Mouse (Mus musculus): ENCODE measurements around the gene Timm13.
A peak's percentile ranks its signal among the peaks of the same experiment; 100 is the strongest.

Timm13 gene

DNA sequence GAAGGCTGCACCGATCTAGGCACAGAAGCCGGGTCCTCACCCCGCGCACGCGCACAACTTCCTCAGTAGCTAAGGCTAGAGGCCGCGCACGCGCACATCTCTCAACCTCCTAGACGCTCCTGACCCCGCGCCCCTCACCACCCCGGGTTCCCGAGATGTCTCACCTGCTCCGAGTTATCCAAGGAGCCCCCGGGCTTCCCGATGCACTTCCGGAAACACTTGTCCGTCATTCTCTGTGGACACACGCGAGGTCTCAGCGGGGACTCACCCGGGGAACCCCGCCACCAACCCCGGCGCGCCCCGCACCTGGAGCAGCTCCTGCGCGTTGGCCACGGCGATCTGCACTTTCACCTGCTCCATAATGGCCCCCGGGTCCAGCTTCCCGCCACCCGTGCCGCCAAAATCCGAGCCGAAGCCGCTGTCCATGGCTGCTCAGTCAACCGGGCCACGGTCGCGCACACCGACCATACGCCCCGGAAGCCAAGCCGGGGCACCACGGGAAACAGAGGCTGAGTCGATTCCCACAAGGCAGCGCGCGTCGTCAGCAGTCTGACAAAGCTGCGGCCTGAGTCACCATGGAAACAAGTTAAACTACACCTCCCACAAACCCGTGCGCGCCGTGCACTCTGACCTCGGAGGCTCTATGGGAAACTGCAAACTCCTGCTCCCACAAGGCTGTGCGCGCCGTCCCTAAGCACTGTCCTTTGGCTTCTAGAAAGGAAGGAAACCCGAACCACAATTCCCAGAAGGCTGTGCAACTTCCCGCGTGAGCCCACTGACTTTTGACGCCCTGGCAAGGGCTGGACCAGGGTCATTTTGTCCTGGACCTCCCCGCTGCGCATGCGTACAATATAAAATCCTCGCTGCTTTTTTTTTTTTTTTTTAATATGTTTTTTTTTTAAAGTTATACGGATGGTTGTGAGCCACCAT lies at the start of gene Timm13:
Gene Timm13, minus strand, starts transcription at position 652 of the 930 bp plus-strand sequence.
- DNase-seq (ENCODE audit: low read depth, low spot score), result peak; percentile 100

DNA sequence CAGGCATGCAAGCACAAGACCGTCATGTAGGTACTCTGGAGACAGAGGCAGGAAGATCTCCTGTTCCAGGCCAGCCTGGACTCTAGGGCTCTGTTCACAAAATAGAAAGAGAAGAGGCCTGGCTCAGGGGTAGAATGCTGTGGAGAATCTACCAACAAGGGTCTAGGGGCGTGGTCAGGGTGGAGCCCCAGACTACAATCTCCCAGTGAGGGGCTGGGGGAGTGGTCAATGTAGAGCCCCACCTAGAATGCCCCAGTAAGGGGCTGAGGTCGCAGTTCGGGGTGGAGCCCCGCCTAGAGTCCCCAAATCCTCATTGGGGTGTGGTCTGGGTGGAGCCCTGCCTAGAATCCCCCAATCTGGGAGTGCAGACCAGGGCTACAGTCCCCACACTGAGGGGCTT lies 49.5 kb upstream of the Timm13 start:
- no peak for DNase-seq (ENCODE audit: low read depth, low spot score)

DNA sequence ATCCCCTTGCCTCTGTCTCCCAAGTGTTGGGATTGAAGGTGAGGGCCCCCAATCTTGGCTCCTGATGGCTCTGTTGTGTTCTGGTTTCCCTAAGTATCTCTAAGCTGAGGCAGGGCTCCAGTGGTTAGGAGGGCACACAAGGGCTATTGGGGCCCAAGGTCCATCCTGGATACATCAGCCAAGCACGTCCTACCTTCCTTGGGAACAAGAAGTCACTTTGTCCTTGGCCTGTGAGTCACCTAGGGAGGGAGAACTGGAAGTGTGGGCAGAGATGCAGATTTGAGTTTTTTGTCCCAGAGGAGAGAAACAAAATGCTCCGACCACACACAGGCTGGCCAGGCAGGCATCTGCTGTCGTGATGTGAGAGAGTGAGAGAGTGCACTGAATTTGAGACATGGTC lies 48.3 kb upstream of the Timm13 start:
- DNase-seq (ENCODE audit: low read depth, low spot score), result no peak

DNA sequence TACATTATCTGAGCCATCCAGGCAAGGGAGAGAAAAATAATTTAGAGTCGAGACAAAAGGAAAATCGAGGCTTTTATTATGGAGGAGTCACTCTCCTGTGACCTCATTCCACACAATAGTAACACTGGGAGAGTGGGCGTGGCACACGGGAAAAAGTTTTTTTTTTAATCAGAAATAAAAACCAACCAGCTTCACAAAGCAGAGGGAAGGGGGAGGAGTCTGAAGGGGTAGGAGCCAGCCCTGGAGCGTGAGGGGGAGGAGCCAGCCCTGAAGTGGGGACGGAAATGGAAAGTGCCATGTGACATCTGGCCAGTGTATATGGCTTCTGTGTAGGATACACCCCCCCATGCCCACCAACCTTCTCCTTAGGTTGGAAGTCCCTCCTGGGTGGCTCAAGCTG lies 47.8 kb upstream of the Timm13 start:
- no peak for DNase-seq (ENCODE audit: low read depth, low spot score)

DNA sequence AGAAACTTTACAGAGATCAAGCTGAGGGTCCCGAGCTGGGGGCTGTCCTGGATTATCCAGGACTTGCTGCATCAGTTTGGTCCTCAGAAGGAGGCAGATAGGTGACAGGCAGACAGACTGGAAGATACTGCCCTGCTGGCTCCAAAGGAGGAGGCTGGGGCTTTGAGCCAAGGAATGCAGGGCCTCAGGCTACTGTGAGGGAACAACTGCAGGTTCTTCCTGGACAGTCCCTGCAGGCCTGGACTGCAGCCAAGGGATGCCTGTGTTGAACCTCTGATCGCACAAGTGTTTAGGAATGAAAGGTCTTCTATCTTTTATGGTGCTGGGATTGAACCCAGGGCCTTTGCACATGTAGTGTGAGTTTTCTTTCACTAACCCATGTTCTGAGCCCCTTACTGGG lies 47.0 kb upstream of the Timm13 start:
- no peak for DNase-seq (ENCODE audit: low read depth, low spot score)

DNA sequence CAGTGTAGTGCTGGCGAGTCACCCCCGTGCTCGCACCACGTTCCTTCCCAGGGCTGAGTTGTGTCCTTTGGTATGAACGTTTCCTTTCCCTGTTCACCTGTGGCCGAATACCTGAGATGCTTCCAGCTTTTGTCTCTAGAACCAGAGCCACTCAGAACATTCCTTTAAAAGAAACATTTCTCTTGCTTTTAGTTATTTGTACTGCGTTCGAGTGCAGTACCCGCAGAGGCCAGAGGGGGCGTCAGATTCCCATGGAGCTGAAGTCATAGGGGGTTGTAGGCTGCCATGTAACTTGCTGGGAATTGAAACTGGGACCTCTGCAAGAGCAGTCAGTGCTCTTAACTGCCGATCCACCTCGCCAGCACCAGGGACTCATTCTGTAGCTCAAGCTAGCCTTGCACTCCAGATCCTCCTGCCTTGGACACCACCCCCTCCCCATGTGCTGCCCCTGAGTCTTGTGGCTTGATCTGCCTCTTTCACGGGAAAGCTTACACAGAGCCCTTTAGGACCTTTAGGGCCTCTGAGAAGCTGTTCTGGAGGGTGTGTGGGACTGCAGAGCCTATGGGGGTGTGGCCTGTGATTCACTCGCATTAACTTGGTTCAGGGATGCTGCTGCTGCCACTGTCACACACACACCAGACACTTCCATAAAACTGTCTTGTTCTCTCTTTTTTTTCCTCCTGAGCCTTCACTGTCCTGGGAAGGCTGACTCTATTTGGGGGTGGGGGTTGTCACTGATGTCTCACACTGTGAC lies 46.1 kb upstream of the Timm13 start:
- DNase-seq (ENCODE audit: low read depth, low spot score), result no peak

DNA sequence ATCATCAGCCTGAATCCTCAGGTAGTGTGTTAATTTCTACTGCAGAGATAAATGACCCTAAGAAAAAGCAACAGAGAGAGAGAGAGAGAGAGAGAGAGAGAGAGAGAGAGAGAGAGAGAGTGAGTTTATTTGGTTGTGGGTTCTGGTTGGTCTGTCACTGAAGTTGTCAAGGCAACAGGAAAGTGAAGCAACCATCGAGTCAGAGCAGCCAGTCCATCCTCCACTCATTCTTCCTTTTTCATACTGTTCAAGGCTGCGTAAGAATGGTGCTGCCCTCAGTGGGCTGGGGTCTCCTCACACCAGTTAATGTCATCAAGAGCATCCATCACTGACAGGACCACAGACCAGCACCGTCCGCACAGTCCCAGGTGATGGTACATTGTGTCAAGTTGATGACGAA lies 43.5 kb upstream of the Timm13 start:
- DNase-seq (ENCODE audit: low read depth, low spot score), result no peak

DNA sequence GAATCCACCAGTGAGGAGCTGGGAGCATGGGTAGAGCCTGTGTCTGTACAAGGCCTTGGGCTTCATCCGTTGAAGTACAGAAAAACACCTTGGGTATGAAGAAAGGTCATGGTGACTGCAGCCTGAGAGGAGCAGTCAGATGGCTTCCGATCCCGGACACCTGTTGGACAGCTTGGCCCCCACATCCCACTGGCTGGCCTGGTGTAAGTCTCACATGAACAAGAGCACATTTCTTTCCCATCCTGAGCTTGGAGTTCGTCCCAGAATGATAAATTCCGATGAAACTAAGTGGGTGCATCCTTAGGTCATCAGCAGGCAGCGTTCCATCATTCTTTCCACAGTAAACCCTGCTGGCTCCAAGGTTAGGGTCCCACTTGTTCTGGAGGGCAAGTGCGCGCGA lies 42.9 kb upstream of the Timm13 start:
- DNase-seq (ENCODE audit: low read depth, low spot score), result no peak

DNA sequence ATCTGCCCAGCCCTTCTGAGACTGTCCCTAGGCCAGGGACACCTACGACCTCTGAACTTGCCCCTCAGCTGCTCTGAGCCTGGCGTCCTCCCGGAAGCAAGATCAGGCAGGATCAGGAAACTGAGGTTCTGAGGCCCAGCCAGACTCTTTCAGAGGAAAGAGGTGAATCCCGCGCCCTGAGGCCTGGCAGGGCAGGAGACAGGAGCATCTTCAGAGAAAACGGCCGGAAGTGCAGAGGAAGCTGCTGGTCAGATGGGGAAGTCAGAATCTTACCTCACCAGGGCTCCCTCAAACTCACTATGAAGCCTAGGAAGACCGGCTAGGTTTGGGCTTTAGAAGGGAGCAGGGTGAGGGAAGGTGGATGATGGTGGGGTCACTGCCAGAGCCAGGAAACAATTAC lies 42.1 kb upstream of the Timm13 start:
- no peak for DNase-seq (ENCODE audit: low read depth, low spot score)

DNA sequence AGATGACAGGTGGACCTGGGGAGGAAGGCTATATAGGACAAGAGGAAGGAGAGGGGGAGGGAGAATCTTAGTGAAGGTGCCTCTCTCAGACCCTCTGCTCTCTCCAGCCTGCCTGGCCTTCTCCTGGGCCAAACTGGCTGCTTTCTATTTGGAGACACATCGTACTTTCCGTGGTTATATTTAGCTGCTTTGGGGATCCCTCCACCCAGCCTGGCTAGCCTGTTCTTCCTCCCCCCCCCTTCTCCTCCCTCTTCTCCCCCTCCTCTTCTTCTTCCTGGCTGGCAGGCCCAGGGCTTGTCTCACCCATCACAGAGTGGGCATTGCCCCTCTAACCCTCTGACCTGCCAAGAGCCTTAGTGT lies 40.2 kb upstream of the Timm13 start:
- DNase-seq (ENCODE audit: low read depth, low spot score), result no peak

DNA sequence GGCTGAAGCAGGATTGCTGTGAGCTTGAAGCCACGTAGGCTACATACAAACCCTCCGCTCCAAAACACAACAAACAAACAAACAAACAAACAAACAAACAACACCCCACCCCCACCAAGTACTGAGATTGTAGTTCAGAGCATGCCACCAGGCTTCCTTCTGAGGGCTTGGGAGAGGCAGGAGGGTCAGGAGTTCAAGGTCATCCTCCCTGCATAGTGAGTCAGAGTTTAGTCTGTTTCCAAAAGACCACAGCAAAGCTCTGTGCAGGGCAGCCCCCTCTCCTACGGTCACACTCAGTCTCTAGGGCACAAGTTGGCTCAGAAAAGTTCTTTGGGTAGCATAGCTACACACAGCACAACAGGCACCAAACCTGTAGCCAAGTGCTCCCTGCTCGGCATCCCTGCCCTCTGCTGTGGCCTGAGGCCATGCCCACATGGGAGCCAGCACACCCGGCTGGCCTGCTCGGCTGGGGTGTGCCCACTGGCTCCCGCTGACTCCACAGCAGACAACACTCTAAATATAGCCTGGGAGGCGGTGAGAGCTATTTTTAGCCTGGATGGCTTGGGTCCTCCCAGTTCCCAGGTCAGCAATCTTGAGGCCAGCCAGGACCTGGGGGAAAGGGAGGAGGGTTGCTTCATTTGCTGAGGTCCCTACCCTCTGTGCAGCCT lies 39.7 kb upstream of the Timm13 start:
- no peak for DNase-seq (ENCODE audit: low read depth, low spot score)

DNA sequence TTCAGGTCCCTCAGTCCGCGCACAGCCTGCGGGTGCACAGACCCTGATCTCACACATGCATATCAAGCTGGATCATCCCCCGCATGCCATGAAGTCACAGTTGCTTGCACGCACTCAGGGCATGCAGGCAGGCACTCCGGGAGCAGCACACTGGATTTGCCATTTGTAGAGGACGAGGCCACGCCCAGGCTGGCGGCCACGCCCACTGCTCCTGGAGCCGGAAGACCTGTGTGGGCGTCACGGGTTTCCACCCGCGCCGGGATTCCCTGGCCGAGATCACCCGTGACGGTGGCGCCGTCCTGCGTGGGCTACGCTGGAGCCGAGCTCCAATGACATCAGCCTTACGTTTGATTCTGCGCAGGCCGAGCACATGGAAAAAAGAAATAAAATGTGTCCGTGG lies 38.9 kb upstream of the Timm13 start:
- no peak for DNase-seq (ENCODE audit: low read depth, low spot score)

DNA sequence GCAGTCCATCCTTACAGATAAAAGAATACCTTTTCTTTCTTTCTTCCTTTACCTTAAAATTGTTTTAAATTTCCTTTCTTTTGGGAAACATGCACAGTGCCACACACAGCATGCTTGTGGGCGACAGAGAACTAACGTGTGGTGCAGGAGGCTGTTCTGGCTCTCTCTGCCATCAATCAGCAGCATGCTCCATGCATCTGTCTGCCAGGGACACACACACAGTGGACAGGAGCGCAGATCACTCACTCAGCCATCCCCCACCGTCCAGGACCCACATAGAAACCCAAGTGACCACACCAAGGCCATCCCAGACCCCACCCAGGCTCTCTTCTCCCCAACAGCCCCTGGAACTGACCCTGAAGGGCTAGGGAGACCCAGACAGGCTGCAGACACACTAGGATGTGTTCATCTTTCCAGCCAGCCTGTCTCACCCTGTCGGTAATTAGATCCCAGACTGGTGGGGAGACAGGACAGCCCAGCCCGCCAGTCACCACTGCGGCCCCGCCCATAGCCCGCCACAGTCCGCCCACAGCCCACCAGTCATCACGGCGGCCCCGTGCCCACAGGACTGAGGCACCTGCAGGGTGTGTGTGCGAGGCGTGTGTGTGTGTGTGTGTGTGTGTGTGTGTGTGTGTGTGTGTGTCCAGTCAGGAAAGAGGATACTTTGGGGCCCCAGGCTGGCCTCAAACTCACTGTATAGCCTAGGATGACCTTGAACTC lies 38.2 kb upstream of the Timm13 start:
- no peak for DNase-seq (ENCODE audit: low read depth, low spot score)

DNA sequence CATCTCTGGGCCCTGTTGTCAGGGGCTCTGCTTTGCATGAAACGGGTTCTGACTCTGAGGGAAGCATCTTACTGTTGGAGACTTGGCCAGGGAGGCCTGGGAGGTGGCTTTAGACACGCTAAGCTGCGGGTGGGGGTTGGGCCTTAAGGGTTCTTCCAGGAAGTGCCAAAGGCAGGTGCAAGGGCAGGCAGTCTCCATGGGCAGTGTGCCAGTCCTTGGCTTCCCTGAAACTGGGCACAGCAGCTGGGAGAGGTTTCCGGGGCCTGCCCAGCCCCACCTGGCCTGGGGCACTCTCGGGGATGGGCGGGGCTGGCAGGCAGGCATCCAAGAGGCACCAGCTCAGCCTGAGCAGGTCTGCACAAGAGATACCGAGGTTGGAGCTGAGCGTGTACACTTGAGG lies 36.9 kb upstream of the Timm13 start:
- no peak for DNase-seq (ENCODE audit: low read depth, low spot score)

DNA sequence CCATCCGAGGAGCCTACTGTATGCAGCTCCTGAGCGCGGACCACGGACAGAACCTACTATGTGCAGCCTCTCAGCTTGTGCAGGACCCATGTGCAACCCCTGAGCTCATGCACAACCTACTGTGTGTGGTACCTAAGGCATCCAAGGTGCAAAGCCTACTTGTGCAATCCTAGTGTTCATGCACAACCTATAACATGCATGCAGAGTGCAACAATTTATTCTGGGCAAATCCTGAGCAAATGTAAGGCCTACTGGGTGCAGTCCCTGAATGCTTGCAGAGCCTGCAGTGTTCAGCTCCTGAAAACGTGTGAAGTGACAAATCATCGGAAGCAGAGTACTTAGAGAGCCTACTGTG lies 36.0 kb upstream of the Timm13 start:
- DNase-seq (ENCODE audit: low read depth, low spot score), result no peak

DNA sequence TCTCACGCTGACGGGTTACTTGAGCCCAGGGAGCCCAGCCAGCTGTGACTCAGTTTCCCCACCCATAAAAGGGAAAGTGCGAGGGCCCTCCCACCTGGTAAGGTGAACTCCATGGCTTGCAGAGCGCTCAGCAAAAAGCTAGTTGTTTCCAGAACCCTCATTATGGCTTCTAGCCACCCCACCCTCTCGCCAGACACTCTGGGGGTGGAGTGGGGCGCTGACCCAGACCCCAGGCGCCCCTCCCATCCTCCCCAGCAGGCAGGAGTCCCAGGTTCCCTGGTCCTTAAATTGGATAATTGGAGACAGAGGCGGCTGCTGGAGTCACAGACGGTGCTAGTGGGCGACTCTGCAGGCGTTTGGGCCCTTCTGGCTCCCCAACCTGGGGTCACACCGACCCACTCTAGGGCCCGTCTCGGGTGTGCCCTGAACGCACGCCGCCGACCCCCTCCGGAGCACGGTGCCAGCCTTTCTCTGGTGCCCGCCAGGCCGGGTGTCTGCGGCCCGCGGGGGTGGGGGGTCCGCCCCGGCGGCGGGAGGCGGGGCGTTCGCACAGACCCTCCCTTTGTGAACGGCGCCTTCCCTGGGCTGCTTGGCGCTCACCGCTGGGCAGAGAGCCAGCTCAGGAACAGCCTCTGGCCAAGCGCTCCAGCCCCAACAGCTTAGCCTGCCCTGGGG lies 35.5 kb upstream of the Timm13 start:
- no peak for DNase-seq (ENCODE audit: low read depth, low spot score)

DNA sequence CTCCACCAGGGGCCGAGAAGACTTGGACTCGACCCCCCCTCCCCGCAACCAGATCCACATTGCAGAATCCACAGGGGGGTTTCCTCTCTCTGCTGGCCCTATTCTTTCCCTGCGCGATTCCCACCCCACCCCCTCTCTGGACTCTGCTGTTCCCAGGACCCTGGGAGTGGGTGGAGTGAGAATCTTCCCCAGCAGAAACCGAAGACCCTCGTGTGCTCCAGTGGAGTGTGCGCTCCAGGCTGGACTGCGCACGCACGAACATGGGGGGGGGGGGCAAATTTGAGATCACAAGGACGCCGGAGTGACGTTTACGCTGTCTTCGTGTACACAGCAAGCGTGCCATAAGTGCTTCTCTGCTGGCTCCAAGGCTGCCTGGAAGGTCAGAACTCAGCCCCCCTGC lies 34.9 kb upstream of the Timm13 start:
- no peak for DNase-seq (ENCODE audit: low read depth, low spot score)

DNA sequence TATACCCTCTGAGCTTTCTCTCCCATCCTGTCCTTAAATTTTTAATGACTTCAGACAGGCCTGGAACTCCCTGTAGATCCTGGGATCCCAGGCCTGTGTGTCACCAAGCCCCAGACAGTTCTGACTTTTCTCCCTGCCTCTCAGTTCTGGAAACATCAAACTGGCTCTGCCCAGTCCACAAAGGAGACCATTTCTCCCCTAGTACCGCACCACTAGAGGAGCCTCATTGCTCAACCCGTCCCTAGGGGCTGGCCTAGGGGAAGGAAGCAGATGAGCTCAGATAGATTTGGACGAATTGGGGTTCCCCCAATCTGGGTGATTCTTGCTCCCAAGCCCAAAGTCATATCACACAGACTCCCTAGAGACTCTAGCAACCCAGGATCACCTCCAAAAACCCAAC lies 34.5 kb upstream of the Timm13 start:
- no peak for DNase-seq (ENCODE audit: low read depth, low spot score)

DNA sequence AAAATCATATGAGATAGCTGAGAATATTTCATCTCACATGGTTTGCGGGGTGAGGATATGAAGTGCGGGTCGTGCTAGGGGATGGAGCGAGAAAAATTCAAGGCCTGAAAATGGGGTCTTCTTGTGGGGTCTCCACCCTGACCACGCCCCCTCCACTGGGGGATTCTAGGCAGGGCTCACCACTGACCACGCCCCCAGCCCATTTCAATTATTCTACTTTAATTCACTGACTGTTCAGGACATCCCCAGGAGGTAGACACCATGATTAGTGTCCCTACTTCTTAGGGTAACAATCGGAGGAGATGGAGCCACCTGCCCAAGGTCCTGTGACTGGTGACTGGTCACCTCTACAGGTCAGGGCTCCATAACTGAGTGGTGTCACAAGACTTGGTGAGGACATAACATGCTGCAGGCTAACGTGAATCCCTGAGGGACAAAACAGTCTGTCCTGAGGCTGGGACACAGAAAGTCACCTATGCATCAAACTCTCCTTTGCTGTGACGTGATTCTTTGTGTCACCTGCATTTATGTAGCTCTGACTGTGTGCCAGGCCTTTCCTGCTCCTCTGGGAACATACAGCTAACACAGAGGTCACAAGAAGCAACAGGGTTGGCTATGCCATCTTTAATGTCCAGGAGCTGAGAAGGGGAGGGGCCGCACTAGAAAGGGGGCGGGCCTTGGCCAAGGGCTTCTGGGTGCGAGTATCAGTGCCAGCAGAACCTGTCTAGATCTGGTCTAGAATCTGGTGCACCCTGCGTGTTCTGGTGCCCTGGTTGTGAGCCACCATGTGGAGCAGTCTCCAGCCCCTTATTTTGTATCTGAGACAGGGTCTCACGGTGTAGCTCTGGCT lies 33.6 kb upstream of the Timm13 start:
- DNase-seq (ENCODE audit: low read depth, low spot score), result no peak

DNA sequence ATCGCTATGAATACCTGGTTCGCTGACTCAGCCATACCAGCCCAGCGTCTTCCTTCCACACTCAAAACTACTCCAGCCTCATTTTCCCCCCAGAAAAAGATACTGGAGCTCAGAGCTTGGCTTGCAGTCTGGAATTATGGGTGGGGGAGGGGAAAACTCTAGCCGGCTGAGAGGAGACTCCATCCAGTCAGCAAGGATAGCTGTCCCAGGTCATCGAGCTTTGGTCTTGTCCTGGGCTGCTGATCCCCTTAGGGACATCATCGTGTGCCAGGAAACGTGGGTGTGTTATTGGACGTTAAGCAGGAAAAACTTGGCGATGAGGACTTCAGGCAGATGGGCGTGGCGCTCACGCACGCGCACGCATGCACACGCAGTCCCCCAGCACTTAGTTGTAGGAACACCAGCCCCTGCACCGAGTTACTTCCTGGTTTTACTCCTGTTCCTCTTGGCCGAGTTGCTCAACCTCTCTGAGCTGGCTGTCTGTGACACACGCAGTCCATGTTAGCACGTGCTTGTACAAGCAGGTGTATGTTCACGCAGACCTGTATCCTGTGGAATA lies 32.7 kb upstream of the Timm13 start:
- no peak for DNase-seq (ENCODE audit: low read depth, low spot score)

All from brain, embryonic 18.5 days (tissue).